Mouse (Mus musculus) thymus, postnatal 0 days (tissue): ENCODE measurements around the gene Gemin2. TPM values are rescaled to one million over a fixed set of nuclear protein-coding genes. Genes with fewer than 3 reads are reported as not detected.
"Not testable (repeated sequence)": the region's sequence is repeated elsewhere in the genome, so short reads cannot be mapped to it uniquely, and the experiment has no call there.

Experiments used
- DNase-seq: peaks from one replicate; pipeline ENCODE4 v3.0.0-alpha.2; 2015; ENCODE audit warnings: low spot score
- polyA plus RNA-seq: library from polyadenylated mRNA; unstranded; fragments of >200 nt; fragmentation: Nextera tagmentation; extraction: Ambion mirVana; gene quantifications from 2 replicates; pipeline ENCODE4 v1.2.1, GENCODE M21; 2015

The Gemin2 gene
- polyA plus RNA-seq = 29.7 and 32.6 TPM in 2 replicates

DNA sequence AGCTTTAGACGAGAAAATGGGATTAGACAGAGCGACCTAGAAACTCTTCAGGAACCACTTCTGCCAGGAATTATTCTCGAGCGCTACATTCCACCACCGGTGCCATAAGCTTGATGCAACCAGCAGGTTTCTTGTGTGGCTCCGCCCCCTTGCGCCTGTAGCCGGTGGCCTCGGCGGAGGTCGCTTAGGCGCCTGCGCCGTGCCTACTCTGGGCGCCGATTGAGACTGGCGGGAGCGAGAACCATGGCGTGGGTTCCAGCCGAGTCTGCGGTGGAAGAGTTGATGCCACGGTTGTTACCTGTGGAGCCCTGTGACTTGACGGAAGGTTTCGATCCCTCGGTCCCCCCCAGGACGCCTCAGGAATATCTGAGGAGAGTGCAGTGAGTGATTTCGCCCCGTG is at the start of gene Gemin2:
Gemin2 (plus strand) TSS at position 160 of the 400 bp plus-strand sequence.
- peak; percentile 91 for DNase-seq

DNA sequence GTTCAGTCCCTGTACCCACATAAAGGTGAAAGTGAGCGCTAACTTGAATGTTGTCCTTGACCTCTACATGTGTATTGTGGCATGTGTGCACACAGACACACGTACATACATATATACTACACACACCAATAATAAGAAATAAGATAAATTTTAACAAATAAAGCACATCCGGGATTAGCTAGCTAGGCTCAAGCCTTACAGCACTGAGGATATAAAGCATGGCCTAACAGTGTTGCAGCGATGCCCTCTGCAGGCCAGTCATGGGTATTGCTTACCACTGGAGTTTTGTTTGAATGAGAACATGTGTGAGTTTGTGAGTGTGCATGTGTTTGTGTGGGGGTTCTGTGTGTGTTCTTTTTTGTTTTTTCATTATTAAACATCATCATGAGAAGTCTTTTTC is 48.6 kb upstream of the Gemin2 start:
- peak; percentile 23 for DNase-seq

DNA sequence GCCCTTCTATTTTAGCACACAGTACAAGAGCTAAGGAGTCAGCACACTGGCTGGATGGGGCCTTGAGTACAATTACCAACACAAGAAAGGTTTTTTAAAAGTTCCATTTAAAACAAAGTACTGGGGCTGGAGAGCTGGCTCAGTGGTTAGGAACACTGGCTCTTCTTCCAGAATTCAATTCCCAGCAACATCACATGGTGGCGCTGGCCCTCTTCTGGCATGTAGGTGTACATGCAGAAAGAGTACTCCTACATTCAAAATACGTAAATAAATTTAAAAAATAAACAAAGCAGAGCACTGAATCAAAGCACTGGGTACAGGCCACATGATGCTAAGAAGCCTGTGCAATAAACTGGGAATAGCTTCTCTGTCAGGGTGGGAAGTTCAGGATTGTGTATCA is 36.2 kb upstream of the Gemin2 start:
- no peak for DNase-seq

DNA sequence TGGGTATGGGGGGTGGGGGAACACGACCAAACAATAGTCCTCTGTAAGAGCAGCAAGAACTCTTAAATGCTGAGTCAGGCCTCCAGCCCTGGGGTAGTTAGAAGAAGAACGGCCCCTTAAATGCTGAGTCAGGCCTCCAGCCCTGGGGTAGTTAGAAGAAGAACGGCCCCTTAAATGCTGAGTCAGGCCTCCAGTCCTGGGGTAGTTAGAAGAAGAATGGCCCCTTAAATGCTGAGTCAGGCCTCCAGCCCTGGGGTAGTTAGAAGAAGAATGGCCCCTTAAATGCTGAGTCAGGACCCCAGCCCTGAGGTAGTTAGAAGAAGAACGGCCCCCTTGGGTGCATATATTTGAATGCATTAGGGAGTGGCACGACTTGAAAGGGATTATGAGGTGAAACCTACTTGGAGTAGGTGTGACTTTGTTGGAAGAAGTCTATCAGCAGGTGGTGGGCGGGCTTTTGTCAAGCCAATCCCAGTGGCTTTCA is 32.0 kb upstream of the Gemin2 start:
- DNase-seq = not testable (repeated sequence)

DNA sequence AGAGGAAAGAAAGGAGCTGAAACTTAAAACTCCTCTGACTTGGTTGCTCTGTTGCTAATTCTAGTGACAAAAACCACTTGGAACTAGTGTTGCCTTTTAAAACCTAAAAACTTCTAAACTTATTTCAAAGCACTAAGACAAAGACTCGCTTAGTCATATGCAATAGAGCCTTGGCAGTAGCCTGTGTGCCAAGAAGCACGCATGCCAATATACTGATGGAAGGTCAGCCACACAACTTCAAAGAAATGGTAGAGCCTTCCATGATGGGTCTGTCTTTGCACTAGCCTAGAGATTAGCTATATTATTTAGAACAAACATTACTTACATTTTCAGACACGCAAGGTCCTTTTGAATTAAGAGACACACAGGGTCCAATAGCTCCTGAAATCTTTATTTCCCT is 27.4 kb upstream of the Gemin2 start:
- DNase-seq = no peak

GRCm38 (mm10) chr12:59010482-59010881 is 2.7 kb upstream of the Gemin2 start:
- peak; percentile 42 for DNase-seq

DNA sequence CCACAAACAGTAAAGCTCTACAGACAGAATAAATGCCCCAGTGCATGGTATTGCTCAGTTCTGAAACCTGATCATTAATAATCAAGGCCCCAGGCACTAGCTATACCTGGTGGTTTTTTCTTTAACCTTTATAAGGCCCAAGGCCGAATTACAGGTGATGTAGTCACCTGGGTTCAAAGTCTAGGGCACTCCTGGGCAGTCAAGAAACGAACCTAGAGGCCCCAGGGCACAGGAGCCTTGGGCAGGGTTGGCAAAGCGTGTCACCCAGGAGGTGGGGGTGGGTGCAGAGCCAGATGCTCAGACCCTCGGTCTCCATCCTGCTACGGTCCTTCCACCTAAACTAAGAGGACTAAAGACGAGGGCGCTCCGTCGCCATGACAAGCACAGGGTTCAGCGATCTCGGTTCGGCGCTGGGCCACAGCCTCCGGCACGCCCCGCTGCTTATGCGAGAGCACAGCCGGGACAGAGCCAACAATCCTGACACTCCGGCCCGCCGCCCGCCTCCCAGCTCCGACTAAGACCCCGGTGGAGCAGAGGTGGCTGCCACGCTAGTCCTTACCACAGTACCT is 1.8 kb upstream of the Gemin2 start:
- DNase-seq = no peak

- peak; percentile 97 for DNase-seq
Observed at GRCm38 (mm10) chr12:59011844-59012709, 1.1 kb upstream of the Gemin2 start, which contains the start of gene Sec23a. Sec23a (minus strand) TSS chr12:59012017.

DNA sequence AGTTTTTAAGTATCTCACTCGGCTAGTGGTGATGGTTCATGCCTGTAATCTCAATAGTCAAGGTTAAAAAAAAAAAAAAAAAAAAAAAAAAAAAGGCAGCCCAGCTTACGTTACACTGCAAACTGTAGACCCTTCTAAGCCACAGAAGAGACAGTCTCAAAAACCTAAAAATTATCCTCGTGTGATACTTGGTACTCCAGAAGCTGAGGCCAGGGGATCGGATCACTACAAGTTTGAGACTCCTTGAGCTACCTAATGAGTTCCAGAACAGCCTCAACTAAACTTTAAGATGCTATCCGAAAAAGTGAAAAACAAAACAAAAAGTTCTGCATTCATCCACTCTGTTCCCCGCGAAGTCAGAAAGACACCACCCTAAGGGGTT is 492 bp upstream of the Gemin2 start:
- no peak for DNase-seq

DNA sequence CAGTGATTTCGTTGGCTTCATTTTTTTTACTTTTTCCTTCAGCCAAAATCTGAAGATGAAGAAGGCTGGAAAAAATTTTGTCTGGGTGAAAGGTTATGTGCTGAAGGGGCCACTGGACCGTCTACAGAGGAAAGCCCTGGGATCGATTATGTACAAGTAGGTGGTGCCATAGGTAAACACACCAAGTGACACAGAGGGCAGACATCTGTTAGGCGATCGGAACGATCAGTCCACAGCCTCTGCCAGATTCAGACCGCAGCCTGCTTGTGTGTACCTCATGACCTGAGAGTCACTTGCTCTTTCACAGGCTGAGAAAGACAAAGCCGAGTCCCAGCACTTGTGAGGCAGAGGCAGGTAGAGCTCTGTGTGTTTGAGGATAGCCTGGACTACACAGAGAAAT is 4.8 kb downstream of the Gemin2 start:
- DNase-seq = no peak

DNA sequence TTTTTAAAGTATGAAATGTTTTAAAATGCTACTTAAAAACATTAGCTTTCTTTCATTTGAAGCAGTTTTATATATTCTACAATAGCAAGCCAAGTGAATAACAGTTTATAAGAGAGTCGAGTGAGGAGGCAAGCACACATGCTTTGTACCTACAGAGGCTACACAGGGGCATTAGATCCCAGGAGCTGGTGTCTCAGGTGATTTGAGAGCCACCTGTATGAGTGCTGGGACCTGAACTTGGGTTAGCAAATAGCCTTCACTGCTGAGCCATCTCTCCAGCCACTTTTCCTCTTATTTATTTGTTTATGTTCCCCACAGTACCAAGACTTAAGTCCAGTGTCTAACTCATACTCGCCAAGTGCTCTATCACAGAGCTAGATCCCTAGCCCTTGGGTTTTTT is 6.7 kb downstream of the Gemin2 start:
- no peak for DNase-seq

- DNase-seq = peak; percentile 28
Observed at GRCm38 (mm10) chr12:59021306-59021705, 8.1 kb downstream of the Gemin2 start.

DNA sequence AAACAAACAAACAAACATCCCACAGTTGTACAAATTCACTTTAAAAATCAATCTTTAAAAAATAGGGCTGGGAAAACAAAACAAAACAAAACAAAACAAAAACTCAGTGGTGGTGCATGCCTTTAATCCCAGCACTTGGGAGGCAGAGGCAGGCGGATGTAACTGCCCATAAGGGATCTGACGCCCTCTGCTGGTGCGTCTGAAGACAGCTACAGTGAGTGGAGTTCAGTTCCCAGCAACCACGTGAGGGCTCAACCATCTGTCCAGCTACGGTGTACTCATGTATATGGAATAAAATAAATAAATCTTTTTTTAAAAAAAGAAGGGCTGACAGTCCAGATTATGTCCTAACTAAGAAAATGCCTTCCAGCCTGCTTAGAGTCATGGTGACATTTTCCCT is 18.9 kb downstream of the Gemin2 start:
- DNase-seq = no peak

GRCm38 (mm10) chr12:59039162-59039970 is 26.2 kb downstream of the Gemin2 start:
- DNase-seq = no peak

DNA sequence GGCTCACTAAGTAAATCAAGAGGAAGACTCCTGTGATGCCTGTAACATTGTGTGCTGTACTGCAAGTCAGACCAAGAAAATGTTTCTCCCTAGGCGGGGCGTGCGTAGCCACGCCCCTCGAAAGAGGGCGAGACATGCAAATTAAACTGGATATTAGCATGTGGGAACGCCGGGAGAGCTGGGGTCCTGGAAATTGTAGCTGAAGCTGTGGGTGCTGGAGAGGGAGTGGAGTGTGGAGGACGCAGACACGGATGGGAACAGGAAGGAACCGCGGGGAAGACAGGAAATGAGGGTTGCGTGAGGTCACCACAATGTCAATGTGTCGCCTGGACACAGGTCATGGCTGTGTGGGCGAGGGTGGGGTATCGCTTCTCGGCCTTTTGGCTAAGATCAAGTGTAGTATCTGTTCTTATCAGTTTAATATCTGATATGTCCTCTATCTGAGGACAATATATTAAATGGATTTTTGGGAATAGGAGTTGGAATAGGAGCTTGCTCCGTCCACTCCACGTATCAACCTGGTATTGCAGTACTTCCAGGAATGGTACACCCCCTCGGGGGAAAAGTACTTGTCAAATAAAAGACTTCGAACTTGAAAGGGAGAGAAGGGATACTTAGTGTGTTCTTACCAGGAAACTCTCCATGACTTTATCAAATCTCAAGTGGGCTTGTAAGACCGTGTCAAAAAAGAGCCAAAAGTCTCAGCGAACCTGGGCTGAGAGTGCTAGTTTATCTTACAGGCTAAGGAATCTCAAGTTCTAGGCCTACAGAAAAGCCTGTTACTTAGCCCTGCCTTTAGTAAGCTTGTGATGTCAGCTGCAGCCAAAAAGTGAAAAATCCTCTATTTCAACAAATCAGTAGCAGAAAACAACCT is 27.0 kb downstream of the Gemin2 start:
- DNase-seq = peak; percentile 73

DNA sequence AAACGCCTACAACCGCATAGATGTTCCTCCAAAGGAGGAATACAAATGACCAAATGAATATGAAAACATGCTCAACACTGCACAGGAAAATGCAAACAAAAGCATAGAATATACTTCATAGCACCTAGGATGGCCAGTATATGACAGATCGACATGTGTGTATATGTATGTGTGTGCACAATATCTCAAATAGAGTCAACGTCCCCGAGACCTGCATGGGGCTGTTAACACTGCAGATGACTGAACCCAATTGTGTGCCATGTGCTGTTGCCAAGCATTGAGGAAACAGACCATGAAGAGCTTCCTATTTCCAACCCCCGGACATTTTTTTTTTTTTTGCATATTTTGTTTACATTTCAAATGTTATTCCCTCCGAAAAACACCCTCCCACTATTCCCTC is 27.7 kb downstream of the Gemin2 start:
- no peak for DNase-seq

- DNase-seq = no peak
Observed at GRCm38 (mm10) chr12:59052470-59052869, 39.3 kb downstream of the Gemin2 start.

DNA sequence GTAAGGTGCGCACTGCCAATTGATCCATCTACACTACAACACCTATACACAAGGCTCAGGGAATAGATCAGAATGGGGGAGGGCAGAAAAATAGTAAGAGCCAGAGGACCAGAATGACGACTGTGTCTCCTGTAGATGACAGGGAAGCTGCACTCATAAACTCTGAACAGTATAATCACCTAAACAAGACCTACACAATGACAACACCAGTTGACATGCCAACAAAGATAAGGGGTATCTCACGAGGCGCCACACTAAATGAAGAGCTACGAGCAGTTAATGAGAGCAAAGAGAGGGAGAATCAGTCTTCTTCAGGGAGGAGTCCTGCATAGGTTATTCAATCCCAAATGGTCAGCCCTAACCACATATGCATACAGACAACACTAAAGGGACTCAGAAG is 40.0 kb downstream of the Gemin2 start:
- no peak for DNase-seq

DNA sequence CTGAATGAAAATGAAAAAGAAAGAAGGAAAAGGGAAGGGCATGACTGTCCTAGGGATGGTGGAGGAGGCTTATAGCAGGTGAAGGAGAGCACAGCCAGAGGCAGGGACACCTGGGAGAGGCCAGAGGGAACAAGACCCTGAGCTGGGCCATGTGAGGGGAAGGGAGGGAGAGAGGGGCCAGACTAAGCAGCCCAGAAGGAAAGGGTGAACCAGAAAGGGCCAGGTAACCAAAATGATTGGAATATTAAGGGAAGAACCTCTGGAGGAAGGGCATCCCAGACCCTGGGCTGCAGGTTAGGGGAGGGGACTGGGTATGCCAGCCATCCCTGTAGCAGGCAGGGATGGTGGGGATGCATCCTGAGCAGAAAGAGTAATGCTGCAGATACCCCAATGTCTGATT is 40.8 kb downstream of the Gemin2 start:
- DNase-seq = no peak

GRCm38 (mm10) chr12:59055196-59055850 is 42.1 kb downstream of the Gemin2 start:
- no peak for DNase-seq
